Mouse (Mus musculus) embryonic facial prominence, embryonic 11.5 days (tissue): ENCODE measurements around the gene Prrc2b. TPM values are rescaled to one million over a fixed set of nuclear protein-coding genes. Genes with fewer than 3 reads are reported as not detected.
A peak's percentile ranks its signal among the peaks of the same experiment; 100 is the strongest.

Source experiments
- ATAC-seq: fragments of 200-750 bp; cut with Nextera tagmentation; replicated peaks from 2 replicates; pipeline ENCODE4 v1.8.0; 2017; ENCODE audit warnings: low read depth; ENCODE audit not compliant: insufficient number of reproducible peaks, low FRiP score, low TSS enrichment
- DNase-seq: peaks from one replicate; pipeline ENCODE4 v3.0.0-alpha.2; 2015; ENCODE audit warnings: low spot score
- H3K27ac ChIP-seq: fragments of 300-500 bp; sonication (generic); replicated peaks from 2 replicates; pipeline ENCODE4 v1.5.1; 2014; ENCODE audit warnings: mild to moderate bottlenecking, low read depth, low read length, control low read depth
- H3K27me3 ChIP-seq: fragments of 300-500 bp; sonication (generic); 2 replicates; pipeline ENCODE4 v1.6.1; 2014; ENCODE audit warnings: mild to moderate bottlenecking, low read length, moderate library complexity, mixed read lengths; ENCODE audit not compliant: control insufficient read depth, insufficient read depth
- H3K36me3 ChIP-seq: fragments of 300-500 bp; sonication (generic); replicated peaks from 2 replicates; pipeline ENCODE4 v1.6.1; 2014; ENCODE audit warnings: low read depth, mild to moderate bottlenecking, low read length, moderate library complexity, mixed read lengths; ENCODE audit not compliant: control insufficient read depth, insufficient read depth
- H3K4me1 ChIP-seq: fragments of 300-500 bp; sonication (generic); 2 replicates; pipeline ENCODE4 v1.6.1; 2014; ENCODE audit warnings: low read length, mixed read lengths; ENCODE audit not compliant: control insufficient read depth, insufficient read depth
- H3K4me2 ChIP-seq: fragments of 300-500 bp; sonication (generic); 2 replicates; pipeline ENCODE4 v1.6.1; 2014; ENCODE audit warnings: low read depth, mild to moderate bottlenecking, control low read depth, low read length, moderate library complexity
- H3K4me3 ChIP-seq: fragments of 300-500 bp; sonication (generic); 2 replicates; pipeline ENCODE4 v1.5.1; 2014; ENCODE audit warnings: low read depth, low read length, control low read depth
- H3K9ac ChIP-seq: fragments of 300-500 bp; sonication (generic); replicated peaks from 2 replicates; pipeline ENCODE4 v1.6.1; 2014; ENCODE audit warnings: mild to moderate bottlenecking, control low read depth, low read length
- H3K9me3 ChIP-seq: fragments of 300-500 bp; sonication (generic); replicated peaks from 2 replicates; pipeline ENCODE4 v1.6.1; 2016; ENCODE audit warnings: mild to moderate bottlenecking, low read length, inconsistent platforms, mixed read lengths; ENCODE audit not compliant: control insufficient read depth
- WGBS: fragments of 180-500 bp; shearing (Covaris S2); extraction: QIAGEN DNeasy Blood & Tissue Kit; methylation state at CpG from one replicate; pipeline ENCODE4 v1.1.7; 2014; 5-methylcytosine and 5-hydroxymethylcytosine counted together
- polyA plus RNA-seq: library from polyadenylated mRNA; unstranded; fragments of >200 nt; fragmentation: Nextera tagmentation; extraction: Ambion mirVana; gene quantifications from 2 replicates; pipeline ENCODE4 v1.2.1, GENCODE M21; 2014

Gene Prrc2b
- polyA plus RNA-seq, 1 experiment from 2014 or later, result 46.2 TPM

DNA sequence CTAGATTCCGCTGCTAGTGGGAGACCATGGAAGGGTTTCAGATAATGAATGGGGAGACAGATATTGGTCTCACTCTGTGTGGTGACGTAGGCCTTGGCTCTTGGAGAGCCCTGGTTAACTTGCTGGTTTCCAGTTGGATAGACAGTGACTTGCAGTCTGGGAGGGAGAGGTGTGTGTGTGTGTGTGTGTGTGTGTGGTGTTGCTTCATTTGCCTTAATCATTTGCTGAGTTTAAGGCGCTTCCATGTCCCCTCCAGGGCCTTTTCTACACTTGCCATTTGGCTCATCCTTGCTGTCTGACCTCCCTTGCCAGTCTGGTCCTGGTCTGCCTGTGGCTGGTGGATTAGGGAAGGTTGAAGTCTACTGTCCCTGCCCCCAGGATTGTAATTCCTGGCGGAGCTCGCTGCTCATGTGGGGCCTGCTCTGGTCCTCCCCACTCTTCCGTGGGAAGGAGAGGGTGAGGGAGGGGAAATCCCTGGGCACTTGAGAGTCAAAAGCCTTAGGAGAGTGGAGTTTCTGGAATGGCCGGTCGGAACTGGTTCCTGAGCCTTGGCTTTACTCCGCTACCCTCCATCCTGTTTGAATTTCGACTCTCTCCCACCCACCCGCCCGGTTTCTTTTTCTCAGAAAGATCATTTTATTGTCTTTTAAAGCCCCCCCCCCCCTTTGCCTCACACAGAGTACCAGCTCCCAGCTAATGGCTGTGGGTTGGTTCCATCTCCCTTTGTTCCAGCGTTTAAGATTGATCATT, 2.3 kb downstream of the Prrc2b start:
- DNase-seq (peak; percentile 64), ATAC-seq (no peak)
- peaks cover 16% of the 10 kb centered on the region for H3K4me1 ChIP-seq
- H3K4me3 ChIP-seq, result peak overlapping the region; percentile 97
- 0 out of 2 replicates have a peak overlapping the region, but pooled peaks have one; percentile 70 for H3K27ac ChIP-seq
- H3K9ac ChIP-seq, result peak overlapping the region; percentile 99
- no peaks in the 10 kb centered on the region for H3K27me3 ChIP-seq
- peak overlapping the region; percentile 69 for H3K4me2 ChIP-seq
- no peaks in the 10 kb centered on the region for H3K36me3 ChIP-seq
- WGBS, result 11% methylated on average over 13 of the region's 13 CpGs
- H3K9me3 ChIP-seq, result no peaks in the 10 kb centered on the region

DNA sequence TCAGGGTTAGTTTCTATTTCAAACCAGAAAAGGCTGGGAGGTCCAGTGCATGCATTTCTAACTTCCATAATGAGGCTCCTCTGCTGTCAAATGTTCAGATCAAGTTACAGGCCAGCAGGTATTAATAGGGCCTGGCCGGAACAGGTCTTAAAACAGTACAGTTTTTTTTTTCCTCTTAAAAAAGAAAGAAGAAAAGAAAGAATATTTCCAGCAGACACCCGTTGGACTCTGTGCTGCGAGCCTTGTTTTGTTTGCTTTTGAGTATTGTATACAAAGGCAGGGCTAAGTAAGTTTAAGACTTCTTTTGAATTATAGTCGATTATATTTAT, 2.9 kb downstream of the Prrc2b start:
- Histone ChIP-seq H3K36me3 (no peaks in the 10 kb centered on the region), H3K4me3 (peak overlapping the region; percentile 97), H3K4me1 (peaks cover 16% of the 10 kb centered on the region), H3K4me2 (peak overlapping the region; percentile 69), H3K27ac (no peak overlapping the region), H3K9ac (peak overlapping the region; percentile 23), H3K27me3 (no peaks in the 10 kb centered on the region), H3K9me3 (no peaks in the 10 kb centered on the region)
- DNase-seq, result no peak
- 29% methylated on average over 4 of the region's 4 CpGs for WGBS
- no peak for ATAC-seq

- no peak for ATAC-seq
- WGBS, result 24% methylated on average over 9 of the region's 9 CpGs
- Histone ChIP-seq H3K36me3 (no peaks in the 10 kb centered on the region), H3K9me3 (no peaks in the 10 kb centered on the region), H3K4me2 (peak overlapping the region; percentile 35), H3K27ac (no peak overlapping the region; the same call in 1 of the 2 replicates), H3K4me3 (peak overlapping the region; percentile 97; the same call in 1 of the 2 replicates), H3K27me3 (no peaks in the 10 kb centered on the region), H3K9ac (peak overlapping the region; percentile 14), H3K4me1 (peaks cover 16% of the 10 kb centered on the region)
- no peak for DNase-seq
These were observed 3.6 kb downstream of the Prrc2b start for GRCm38 (mm10) chr2:32154334-32154997.

- Histone ChIP-seq H3K36me3 (no peaks in the 10 kb centered on the region), H3K27ac (no peak overlapping the region)
These were observed 4.2 kb downstream of the Prrc2b start for GRCm38 (mm10) chr2:32154998-32155541.

GRCm38 (mm10) chr2:32155614-32156013, 4.7 kb downstream of the Prrc2b start:
- Histone ChIP-seq H3K4me3 (no peak overlapping the region), H3K27ac (no peak overlapping the region), H3K9me3 (no peaks in the 10 kb centered on the region), H3K36me3 (no peaks in the 10 kb centered on the region), H3K9ac (no peak overlapping the region), H3K27me3 (no peaks in the 10 kb centered on the region), H3K4me2 (no peak overlapping the region), H3K4me1 (peaks cover 16% of the 10 kb centered on the region)
- ATAC-seq, result no peak
- WGBS, result 59% methylated on average over 6 of the region's 6 CpGs
- DNase-seq, result no peak

More at GRCm38 (mm10) chr2:32154998-32155541, 4.2 kb downstream of the Prrc2b start:
- H3K4me1 ChIP-seq, result peaks cover 16% of the 10 kb centered on the region
- H3K4me2 ChIP-seq, result no peak overlapping the region
- DNase-seq (no peak), ATAC-seq (no peak)
- H3K9ac ChIP-seq, result no peak overlapping the region
- no peaks in the 10 kb centered on the region for H3K27me3 ChIP-seq
- H3K9me3 ChIP-seq, result no peaks in the 10 kb centered on the region
- 62% methylated on average over 7 of the region's 7 CpGs for WGBS
- H3K4me3 ChIP-seq, result no peak overlapping the region

GRCm38 (mm10) chr2:32156645-32157044, 5.8 kb downstream of the Prrc2b start:
- Histone ChIP-seq H3K9me3 (no peaks in the 10 kb centered on the region), H3K9ac (no peak overlapping the region), H3K27ac (peak overlapping the region; percentile 63; the same call in 1 of the 2 replicates), H3K36me3 (no peaks in the 10 kb centered on the region), H3K27me3 (no peaks in the 10 kb centered on the region), H3K4me1 (peaks cover 16% of the 10 kb centered on the region), H3K4me3 (no peak overlapping the region), H3K4me2 (peak overlapping the region; percentile 5; the same call in 1 of the 2 replicates)
- DNase-seq (no peak), ATAC-seq (no peak)
- 48% methylated on average over 10 of the region's 10 CpGs for WGBS

- H3K9ac ChIP-seq, result no peak overlapping the region
- H3K9me3 ChIP-seq, result no peaks in the 10 kb centered on the region
- WGBS, result 22% methylated on average over 4 of the region's 4 CpGs
- peak overlapping the region; percentile 5; the same call in 1 of the 2 replicates for H3K4me2 ChIP-seq
- H3K27me3 ChIP-seq, result no peaks in the 10 kb centered on the region
- peak overlapping the region; percentile 63; the same call in 1 of the 2 replicates for H3K27ac ChIP-seq
- peaks cover 16% of the 10 kb centered on the region for H3K4me1 ChIP-seq
- no peak overlapping the region for H3K4me3 ChIP-seq
- ATAC-seq (peak; percentile 41), DNase-seq (peak; percentile 41)
- H3K36me3 ChIP-seq, result no peaks in the 10 kb centered on the region
These were observed 6.4 kb downstream of the Prrc2b start for GRCm38 (mm10) chr2:32157328-32157727.
